Mouse (Mus musculus): ENCODE measurements around the gene Iqschfp.

DNA sequence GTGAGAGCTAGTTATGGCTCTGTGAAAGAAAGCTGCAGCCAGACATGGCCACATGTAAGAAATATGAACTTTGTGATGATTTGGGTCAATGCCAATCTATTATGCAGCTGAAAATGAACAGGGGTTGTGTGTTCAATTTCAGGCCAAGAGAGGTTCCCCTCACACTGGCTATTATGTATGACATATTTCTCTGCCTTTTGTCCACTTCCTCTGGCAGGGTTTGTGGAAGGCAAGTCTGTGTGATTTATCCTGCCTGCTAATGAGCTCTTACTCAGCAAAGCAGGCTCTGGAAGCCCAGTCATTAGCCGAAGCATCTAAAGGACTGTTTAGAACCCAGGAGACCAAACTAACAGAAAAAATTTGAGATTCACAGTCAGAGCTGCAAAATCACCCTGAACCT, 286.2 kb downstream of the Iqschfp start:
- no peak for TF ChIP-seq CTCF (IDR thresholded peaks at IDR 0.05; ENCODE audit: control insufficient read depth, insufficient read depth, low read length)
- TF ChIP-seq POLR2A (IDR thresholded peaks at IDR 0.05; ENCODE audit: borderline replicate concordance, control insufficient read depth, low read depth, low read length): no peak
